Mouse (Mus musculus): ENCODE measurements around the gene Tenm2.

Gene Tenm2

GRCm38 (mm10) chr11:36490085-36490484 lies 745.7 kb downstream of the Tenm2 start:
- peak; percentile 9 to 74 for DNase-seq (ENCODE audit: inconsistent age in 2 of 2, low spot score in 1 of 2)

- no peak for DNase-seq (ENCODE audit: inconsistent age in 2 of 2, low spot score in 1 of 2)
These were observed 747.1 kb downstream of the Tenm2 start for GRCm38 (mm10) chr11:36488666-36489065.

GRCm38 (mm10) chr11:36486092-36486491 lies 749.7 kb downstream of the Tenm2 start:
- DNase-seq (ENCODE audit: inconsistent age in 2 of 2, low spot score in 1 of 2) = no peak

- DNase-seq (ENCODE audit: inconsistent age in 2 of 2, low spot score in 1 of 2) = no peak
These were observed 751.2 kb downstream of the Tenm2 start for GRCm38 (mm10) chr11:36484466-36485069.

GRCm38 (mm10) chr11:36482136-36482535 lies 753.6 kb downstream of the Tenm2 start:
- no peak for DNase-seq (ENCODE audit: inconsistent age in 2 of 2, low spot score in 1 of 2)

- DNase-seq (ENCODE audit: inconsistent age in 2 of 2, low spot score in 1 of 2) = no peak
These were observed 754.2 kb downstream of the Tenm2 start for GRCm38 (mm10) chr11:36481524-36481923.

- DNase-seq (ENCODE audit: inconsistent age in 2 of 2, low spot score in 1 of 2) = no peak
These were observed 754.7 kb downstream of the Tenm2 start for GRCm38 (mm10) chr11:36481086-36481485.

- no peak for DNase-seq (ENCODE audit: inconsistent age in 2 of 2, low spot score in 1 of 2)
These were observed 765.8 kb downstream of the Tenm2 start for GRCm38 (mm10) chr11:36469811-36470551.

- no peak for DNase-seq (ENCODE audit: inconsistent age in 2 of 2, low spot score in 1 of 2)
These were observed 777.3 kb downstream of the Tenm2 start for GRCm38 (mm10) chr11:36458451-36458850.

GRCm38 (mm10) chr11:36454076-36454475 lies 781.7 kb downstream of the Tenm2 start:
- DNase-seq (ENCODE audit: inconsistent age in 2 of 2, low spot score in 1 of 2) = no peak

GRCm38 (mm10) chr11:36452436-36452835 lies 783.3 kb downstream of the Tenm2 start:
- DNase-seq (ENCODE audit: inconsistent age in 2 of 2, low spot score in 1 of 2) = no peak

- DNase-seq (ENCODE audit: inconsistent age in 2 of 2, low spot score in 1 of 2) = peak; percentile 60 to 80
These were observed 789.4 kb downstream of the Tenm2 start for GRCm38 (mm10) chr11:36446351-36446750.

- no peak for DNase-seq (ENCODE audit: inconsistent age in 2 of 2, low spot score in 1 of 2)
These were observed 791.9 kb downstream of the Tenm2 start for GRCm38 (mm10) chr11:36443821-36444220.

- DNase-seq (ENCODE audit: inconsistent age in 2 of 2, low spot score in 1 of 2) = no peak
These were observed 794.0 kb downstream of the Tenm2 start for GRCm38 (mm10) chr11:36441801-36442200.

GRCm38 (mm10) chr11:36436251-36436650 lies 799.5 kb downstream of the Tenm2 start:
- no peak for DNase-seq (ENCODE audit: inconsistent age in 2 of 2, low spot score in 1 of 2)

- DNase-seq (ENCODE audit: inconsistent age in 2 of 2, low spot score in 1 of 2) = no peak
These were observed 806.8 kb downstream of the Tenm2 start for GRCm38 (mm10) chr11:36428947-36429346.

GRCm38 (mm10) chr11:36424959-36425358 lies 810.8 kb downstream of the Tenm2 start:
- DNase-seq (ENCODE audit: inconsistent age in 2 of 2, low spot score in 1 of 2) = no peak

- DNase-seq (ENCODE audit: inconsistent age in 2 of 2, low spot score in 1 of 2) = no peak
These were observed 815.7 kb downstream of the Tenm2 start for GRCm38 (mm10) chr11:36420047-36420446.

GRCm38 (mm10) chr11:36415244-36415643 lies 820.5 kb downstream of the Tenm2 start:
- no peak for DNase-seq (ENCODE audit: inconsistent age in 2 of 2, low spot score in 1 of 2)

- no peak for DNase-seq (ENCODE audit: inconsistent age in 2 of 2, low spot score in 1 of 2)
These were observed 824.9 kb downstream of the Tenm2 start for GRCm38 (mm10) chr11:36410881-36411280.

GRCm38 (mm10) chr11:36395803-36396710 lies 839.7 kb downstream of the Tenm2 start:
- DNase-seq (ENCODE audit: inconsistent age in 2 of 2, low spot score in 1 of 2) = no peak

- DNase-seq (ENCODE audit: inconsistent age in 2 of 2, low spot score in 1 of 2) = no peak
These were observed 851.1 kb downstream of the Tenm2 start for GRCm38 (mm10) chr11:36384696-36385095.
